Comparison of ENCODE assay signal across 23 mouse cellular contexts in genomic region chr8:3694121-3694520, GRCm38 (mm10). TPM values are rescaled to one million over a fixed set of nuclear protein-coding genes. Genes with fewer than 3 reads are reported as not detected.
DNase-seq lines count a peak whose midpoint lies in the region; ATAC-seq and TF ChIP-seq lines count a peak whose summit lies in the region.
"Had no signal": no experiment of that assay in that cellular context is flagged by ENCODE, and none has a peak within 500 bp of the region (broad histone marks: within the 10 kb centered on the region; RNA-seq: fewer than 3 reads in every experiment).

TSS of gene Fcer2a (minus strand) at chr8:3694175.

- no peaks in the 10 kb centered on the region for H3K27me3 ChIP-seq in lung, postnatal 0 days (replicated peaks; ENCODE audit: insufficient read depth, low read length)
- H3K27me3 ChIP-seq: embryonic facial prominence, embryonic 13.5 days; forebrain, embryonic 12.5 days; heart, embryonic 15.5 days had no signal

- no peaks in the 10 kb centered on the region for H3K36me3 ChIP-seq in lung, postnatal 0 days (ENCODE audit: insufficient read depth, low read length)
- H3K36me3 ChIP-seq: embryonic facial prominence, embryonic 13.5 days; forebrain, embryonic 12.5 days; heart, embryonic 15.5 days; hindbrain, embryonic 10.5 days had no signal

- no peak within 1 kb of the TSS for H3K4me3 ChIP-seq in lung, postnatal 0 days (ENCODE audit: low read depth, low read length)
- H3K4me3 ChIP-seq: embryonic facial prominence, embryonic 13.5 days; forebrain, embryonic 12.5 days; heart, adult 2 months; heart, embryonic 15.5 days; hindbrain, embryonic 10.5 days had no signal

- H3K4me1 ChIP-seq in lung, postnatal 0 days (ENCODE audit: insufficient read depth, low read depth, low read length), result no peaks in the 10 kb centered on the region
- H3K4me1 ChIP-seq: embryonic facial prominence, embryonic 13.5 days; forebrain, embryonic 12.5 days; heart, embryonic 15.5 days; hindbrain, embryonic 10.5 days had no signal

- peak; percentile 37 for DNase-seq in lung, postnatal 25 days (ENCODE audit: low spot score)
- DNase-seq in lung, postnatal 0 days (ENCODE audit: low spot score), result no peak
- peak; percentile 13 for DNase-seq in testis, postnatal 10 days (ENCODE audit: low spot score)
- no peak for DNase-seq in testis, postnatal 14 days (ENCODE audit: low spot score)
- no peak for DNase-seq in layer of hippocampus, postnatal 36 days
- DNase-seq in retina, postnatal 1 day, result no peak
- DNase-seq: adrenal gland, postnatal 14 days; cerebellum, adult 18-20 months; cerebellum, adult 9-11 months; cerebellum, postnatal 36 days; gastrocnemius, postnatal 10 days; heart, postnatal 14 days had no signal

- no peak within 1 kb of the TSS for H3K9ac ChIP-seq in lung, postnatal 0 days (replicated peaks; ENCODE audit: low read depth)
- H3K9ac ChIP-seq: embryonic facial prominence, embryonic 13.5 days; forebrain, embryonic 12.5 days; heart, embryonic 15.5 days; hindbrain, embryonic 14.5 days had no signal

- H3K9me3 ChIP-seq in lung, postnatal 0 days (ENCODE audit: low read length), result no peaks in the 10 kb centered on the region
- H3K9me3 ChIP-seq: embryonic facial prominence, embryonic 13.5 days; forebrain, embryonic 12.5 days; heart, embryonic 15.5 days had no signal

- 76% methylated on average over 3 of the region's 3 CpGs for WGBS in lung, postnatal 0 days

- TF ChIP-seq CTCF in lung, postnatal 0 days (IDR thresholded peaks at IDR 0.05), result no peak

- TF ChIP-seq EP300 in lung, postnatal 0 days (IDR thresholded peaks at IDR 0.05), result no peak

- no peak within 1 kb of the TSS for H3K27ac ChIP-seq in lung, postnatal 0 days (ENCODE audit: low read length)
- H3K27ac ChIP-seq: embryonic facial prominence, embryonic 13.5 days; forebrain, embryonic 12.5 days; heart, adult 2 months; heart, embryonic 15.5 days; hindbrain, embryonic 10.5 days; hindbrain, embryonic 14.5 days had no signal

- ATAC-seq in lung, postnatal 0 days, result no peak
- ATAC-seq in monocyte, adult 5-6 weeks (replicated peaks; ENCODE audit: insufficient number of reproducible peaks, low FRiP score, low TSS enrichment, poor library complexity, severe bottlenecking), result no peak
- ATAC-seq: activated CD4-positive, CD25-positive, alpha-beta regulatory T cell, adult 4 months; forebrain, embryonic 16.5 days; Patski had no signal

- H3K4me2 ChIP-seq in lung, postnatal 0 days (replicated peaks; ENCODE audit: low read depth, low read length), result no peak within 1 kb of the TSS
- H3K4me2 ChIP-seq: embryonic facial prominence, embryonic 13.5 days; forebrain, embryonic 12.5 days; heart, embryonic 11.5 days; heart, embryonic 15.5 days; hindbrain, embryonic 14.5 days had no signal

RNA-seq across cellular contexts. Expression of gene Fcer2a, which starts in this region (rescaled TPM):
- polyA plus RNA-seq in lung, postnatal 0 days (2015; fragmentation: Nextera tagmentation; extraction: Ambion mirVana), result 0.14 and 1.2 TPM in 2 replicates
- total RNA-seq in monocyte, adult 5-6 weeks (2017), result 11.4 to 16.0 TPM (median 11.7 TPM) in 3 replicates
- not detected for total RNA-seq in layer of hippocampus, postnatal 36 days (2021)
- polyA plus RNA-seq: heart, embryonic 15.5 days had no signal

Comparison
In these comparisons a context has a peak if more than half of its experiments do, and no peak if none do; other contexts are left out.
1. RNA of gene Fcer2a (total RNA-seq): 11.4 to 16.0 TPM in monocyte, adult 5-6 weeks; not detected in layer of hippocampus, postnatal 36 days; every median in the first group is over 10 times any median in the second.
2. DNase-seq: peak in lung, postnatal 25 days (single experiment) and testis, postnatal 10 days (single experiment); none in lung, postnatal 0 days (single experiment), testis, postnatal 14 days (single experiment), layer of hippocampus, postnatal 36 days (0 of 2) and retina, postnatal 1 day (single experiment).